ENCODE assay signal across 18 mouse cellular contexts in the genomic region with DNA sequence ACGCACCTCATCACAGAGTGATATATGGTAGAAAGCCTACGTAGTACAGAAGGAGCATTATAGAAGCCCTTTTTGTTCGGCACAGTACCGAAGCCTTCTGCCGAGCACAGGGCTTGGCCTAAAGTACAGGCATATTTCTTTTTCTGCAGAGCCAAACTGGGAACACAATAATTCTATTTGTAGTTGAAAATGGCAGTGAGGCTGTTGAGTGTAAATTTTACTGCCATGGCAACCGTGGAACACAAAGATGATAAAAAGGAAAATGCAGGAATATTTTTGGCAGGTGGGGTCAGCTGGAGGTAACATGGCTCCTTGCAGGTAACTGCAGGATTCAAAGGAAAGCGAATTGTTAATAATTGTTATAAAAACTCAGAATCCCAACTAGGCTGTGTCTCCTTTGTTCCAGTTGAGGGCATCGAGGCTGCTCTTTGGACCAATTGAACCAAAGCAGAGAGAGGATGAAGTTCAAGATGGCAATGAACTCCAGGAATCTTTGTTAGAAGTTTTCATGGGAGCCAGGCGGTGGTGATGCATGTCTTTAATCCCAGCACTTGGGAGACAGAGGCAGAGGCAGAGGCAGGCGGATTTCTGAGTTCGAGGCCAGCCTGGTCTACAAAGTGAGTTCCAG. TPM values are rescaled to one million over a fixed set of nuclear protein-coding genes. Genes with fewer than 3 reads are reported as not detected.
DNase-seq lines count a peak whose midpoint lies in the region; ATAC-seq and TF ChIP-seq lines count a peak whose summit lies in the region.
"Had no signal": no experiment of that assay in that cellular context is flagged by ENCODE, and none has a peak within 500 bp of the region (broad histone marks: within the 10 kb centered on the region; RNA-seq: fewer than 3 reads in every experiment).

No protein-coding gene starts in this region.

- DNase-seq in frontal cortex, postnatal 10 days (ENCODE audit: low spot score in 2 of 2), result no peak
- DNase-seq in layer of hippocampus, adult 2 months (ENCODE audit: low spot score in 2 of 2), result no peak
- DNase-seq in layer of hippocampus, adult 11-12 months (ENCODE audit: low spot score), result no peak
- peak; percentile 53 for DNase-seq in kidney, postnatal 14 days
- DNase-seq in right cerebral cortex, postnatal 14 days, result no peak
- no peak for DNase-seq in cerebellum, postnatal 4 days (ENCODE audit: low spot score in 2 of 2)
- no peak for DNase-seq in cerebellum, postnatal 25 days
- DNase-seq: adrenal gland, postnatal 10 days; cerebellum, adult 18-20 months; cerebellum, adult 9-11 months had no signal

- no peak overlapping the region for H3K4me3 ChIP-seq in layer of hippocampus, adult 2 months
- H3K4me3 ChIP-seq: embryonic facial prominence, embryonic 12.5 days; forebrain, embryonic 12.5 days; heart, embryonic 12.5 days; hindbrain, embryonic 15.5 days had no signal

- peak; percentile 18; the same call in 1 of the 2 replicates for ATAC-seq in frontal cortex, adult (ENCODE audit: low TSS enrichment)
- ATAC-seq: forebrain, embryonic 16.5 days had no signal

- peak overlapping the region; percentile 70 for H3K27ac ChIP-seq in layer of hippocampus, adult 2 months
- H3K27ac ChIP-seq: embryonic facial prominence, embryonic 12.5 days; forebrain, embryonic 12.5 days; hindbrain, embryonic 15.5 days had no signal

- no peak for TF ChIP-seq CTCF in layer of hippocampus, adult 2 months (conservative IDR thresholded peaks at IDR 0.05)

RNA-seq across cellular contexts. Expression of a gene that starts 26.9 kb away (rescaled TPM):
- 100 to 1,000 TPM in 1 of 2 experiments, 10 to 100 TPM in 1; 98.9 to 106 TPM for total RNA-seq in layer of hippocampus, adult 2 months (2021)
- total RNA-seq: common myeloid progenitor, adult 5-6 weeks; MEL had no signal
